Mouse (Mus musculus): ENCODE data around the gene Zdhhc19. TPM values are rescaled to one million over a fixed set of nuclear protein-coding genes. Genes with fewer than 3 reads are reported as not detected.
"Not testable (repeated sequence)": the region's sequence is repeated elsewhere in the genome, so short reads cannot be mapped to it uniquely, and the experiment has no call there.

Gene Zdhhc19
- polyA plus RNA-seq, 1 experiment from 2014 or later = not detected

DNA sequence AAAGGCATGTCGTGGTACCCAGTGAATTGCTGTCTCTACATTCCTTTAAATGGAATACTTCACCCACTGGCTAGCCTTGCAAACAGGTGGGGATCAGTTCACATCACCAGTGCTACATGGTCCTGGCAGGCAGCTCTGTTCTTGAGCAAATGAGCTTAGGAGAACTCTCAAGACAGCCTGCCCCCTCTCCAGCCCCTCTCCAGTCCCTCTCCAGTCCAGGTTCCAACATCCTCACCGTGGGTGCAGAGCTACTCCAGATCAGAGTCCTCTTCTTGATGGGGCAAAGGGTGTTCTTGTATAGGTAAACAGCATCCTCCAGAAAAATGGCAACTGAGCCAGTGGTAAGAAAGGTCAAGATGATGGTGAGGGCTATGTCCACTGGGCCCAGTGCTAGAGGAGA lies 16.6 kb upstream of the Zdhhc19 start:
- ATAC-seq (ENCODE audit: low read depth) = no peak
- Histone ChIP-seq H3K4me3 (ENCODE audit: low read depth, low read length) (no peak overlapping the region), H3K4me2 (ENCODE audit: low read depth, low read length) (no peak overlapping the region), H3K27ac (ENCODE audit: low read depth, low read length) (no peak overlapping the region), H3K4me1 (ENCODE audit: control insufficient read depth, insufficient read depth, low read length) (no peaks in the 10 kb centered on the region), H3K36me3 (ENCODE audit: control insufficient read depth, insufficient read depth, low read length) (no peaks in the 10 kb centered on the region), H3K27me3 (ENCODE audit: control insufficient read depth, insufficient read depth, low read length) (no peaks in the 10 kb centered on the region), H3K9ac (replicated peaks; ENCODE audit: low read depth, low read length) (no peak overlapping the region), H3K9me3 (ENCODE audit: control insufficient read depth, low read length) (no peaks in the 10 kb centered on the region)
- 76% methylated on average over 2 of the region's 2 CpGs for WGBS

DNA sequence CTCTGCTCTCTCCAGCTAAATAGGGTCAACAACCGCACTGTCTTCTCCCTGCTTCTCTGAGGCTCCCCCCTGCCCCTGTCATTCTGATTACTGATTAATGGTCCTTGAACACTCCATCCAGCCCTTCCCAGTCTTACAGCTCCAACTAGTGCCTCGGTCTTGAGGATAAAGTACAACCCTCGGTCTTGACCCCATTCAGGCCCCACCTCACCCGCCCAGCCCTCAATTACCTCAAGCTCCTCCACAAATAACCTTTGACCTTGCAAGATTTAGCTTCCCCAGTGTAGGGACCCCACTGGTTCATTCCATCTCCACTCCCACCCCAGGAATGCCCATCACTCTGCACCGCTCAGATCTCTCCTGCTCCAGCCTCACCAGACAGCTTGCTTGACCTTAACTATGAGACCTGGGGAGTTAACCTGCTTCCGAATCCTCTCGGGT lies 11.6 kb upstream of the Zdhhc19 start:
- Histone ChIP-seq H3K27ac (ENCODE audit: low read depth, low read length) (no peak overlapping the region), H3K4me2 (ENCODE audit: low read depth, low read length) (no peak overlapping the region), H3K4me1 (ENCODE audit: control insufficient read depth, insufficient read depth, low read length) (no peaks in the 10 kb centered on the region), H3K4me3 (ENCODE audit: low read depth, low read length) (no peak overlapping the region), H3K9me3 (ENCODE audit: control insufficient read depth, low read length) (no peaks in the 10 kb centered on the region), H3K9ac (replicated peaks; ENCODE audit: low read depth, low read length) (no peak overlapping the region), H3K27me3 (ENCODE audit: control insufficient read depth, insufficient read depth, low read length) (no peaks in the 10 kb centered on the region), H3K36me3 (ENCODE audit: control insufficient read depth, insufficient read depth, low read length) (no peaks in the 10 kb centered on the region)
- WGBS = 43% methylated on average over 7 of the region's 7 CpGs
- ATAC-seq (ENCODE audit: low read depth) = no peak

DNA sequence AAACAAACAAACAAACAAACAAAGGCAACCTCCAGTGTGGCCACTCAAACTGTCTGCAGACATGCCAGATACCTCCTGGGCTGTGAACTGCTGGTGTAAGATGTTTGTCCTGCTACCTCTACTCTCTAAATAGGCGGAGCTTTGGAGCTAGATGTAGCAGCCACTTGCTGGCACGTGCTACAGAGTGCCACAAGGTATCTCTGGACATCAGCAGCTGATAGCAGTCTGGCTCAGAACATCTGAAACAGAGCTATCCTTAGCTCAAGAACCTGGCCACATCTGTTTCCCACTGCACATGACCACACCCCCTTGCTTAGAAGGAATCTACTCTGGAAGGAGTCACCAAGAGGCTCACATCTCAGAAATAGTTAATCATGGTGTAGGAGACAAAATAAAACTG lies 10.9 kb upstream of the Zdhhc19 start:
- H3K4me2 ChIP-seq (ENCODE audit: low read depth, low read length) = no peak overlapping the region
- no peaks in the 10 kb centered on the region for H3K27me3 ChIP-seq (ENCODE audit: control insufficient read depth, insufficient read depth, low read length)
- ATAC-seq (ENCODE audit: low read depth) = no peak
- no peak overlapping the region for H3K27ac ChIP-seq (ENCODE audit: low read depth, low read length)
- no peak overlapping the region for H3K4me3 ChIP-seq (ENCODE audit: low read depth, low read length)
- WGBS = 84% methylated on average over 2 of the region's 2 CpGs
- H3K9ac ChIP-seq (replicated peaks; ENCODE audit: low read depth, low read length) = no peak overlapping the region
- H3K36me3 ChIP-seq (ENCODE audit: control insufficient read depth, insufficient read depth, low read length) = no peaks in the 10 kb centered on the region
- no peaks in the 10 kb centered on the region for H3K9me3 ChIP-seq (ENCODE audit: control insufficient read depth, low read length)
- no peaks in the 10 kb centered on the region for H3K4me1 ChIP-seq (ENCODE audit: control insufficient read depth, insufficient read depth, low read length)

DNA sequence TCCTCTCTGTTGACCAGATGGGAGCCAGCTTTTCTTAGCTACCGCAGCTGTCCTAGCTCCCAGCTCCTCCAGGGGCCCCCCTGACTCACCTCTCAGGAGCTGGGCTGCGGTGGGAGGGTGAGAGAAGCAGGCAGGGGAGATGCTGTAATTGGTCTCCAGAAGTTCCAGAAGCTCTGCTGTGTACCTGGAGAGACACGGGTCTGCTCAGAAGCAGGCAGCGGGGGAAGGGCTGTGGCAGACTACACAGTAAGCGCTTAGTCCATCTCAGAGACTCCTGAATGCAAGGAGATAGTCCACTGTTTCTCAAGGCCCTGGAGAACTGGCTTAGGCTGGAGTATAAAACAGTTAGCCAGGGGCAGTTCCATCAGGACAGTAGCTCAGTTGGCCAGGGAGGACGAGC lies 10.0 kb upstream of the Zdhhc19 start:
- ATAC-seq (ENCODE audit: low read depth) = no peak
- Histone ChIP-seq H3K4me2 (ENCODE audit: low read depth, low read length) (no peak overlapping the region), H3K4me3 (ENCODE audit: low read depth, low read length) (no peak overlapping the region), H3K27me3 (ENCODE audit: control insufficient read depth, insufficient read depth, low read length) (no peaks in the 10 kb centered on the region), H3K36me3 (ENCODE audit: control insufficient read depth, insufficient read depth, low read length) (no peaks in the 10 kb centered on the region), H3K9me3 (ENCODE audit: control insufficient read depth, low read length) (no peaks in the 10 kb centered on the region), H3K9ac (replicated peaks; ENCODE audit: low read depth, low read length) (no peak overlapping the region), H3K4me1 (ENCODE audit: control insufficient read depth, insufficient read depth, low read length) (no peaks in the 10 kb centered on the region), H3K27ac (ENCODE audit: low read depth, low read length) (no peak overlapping the region)
- 86% methylated on average over 6 of the region's 6 CpGs for WGBS

DNA sequence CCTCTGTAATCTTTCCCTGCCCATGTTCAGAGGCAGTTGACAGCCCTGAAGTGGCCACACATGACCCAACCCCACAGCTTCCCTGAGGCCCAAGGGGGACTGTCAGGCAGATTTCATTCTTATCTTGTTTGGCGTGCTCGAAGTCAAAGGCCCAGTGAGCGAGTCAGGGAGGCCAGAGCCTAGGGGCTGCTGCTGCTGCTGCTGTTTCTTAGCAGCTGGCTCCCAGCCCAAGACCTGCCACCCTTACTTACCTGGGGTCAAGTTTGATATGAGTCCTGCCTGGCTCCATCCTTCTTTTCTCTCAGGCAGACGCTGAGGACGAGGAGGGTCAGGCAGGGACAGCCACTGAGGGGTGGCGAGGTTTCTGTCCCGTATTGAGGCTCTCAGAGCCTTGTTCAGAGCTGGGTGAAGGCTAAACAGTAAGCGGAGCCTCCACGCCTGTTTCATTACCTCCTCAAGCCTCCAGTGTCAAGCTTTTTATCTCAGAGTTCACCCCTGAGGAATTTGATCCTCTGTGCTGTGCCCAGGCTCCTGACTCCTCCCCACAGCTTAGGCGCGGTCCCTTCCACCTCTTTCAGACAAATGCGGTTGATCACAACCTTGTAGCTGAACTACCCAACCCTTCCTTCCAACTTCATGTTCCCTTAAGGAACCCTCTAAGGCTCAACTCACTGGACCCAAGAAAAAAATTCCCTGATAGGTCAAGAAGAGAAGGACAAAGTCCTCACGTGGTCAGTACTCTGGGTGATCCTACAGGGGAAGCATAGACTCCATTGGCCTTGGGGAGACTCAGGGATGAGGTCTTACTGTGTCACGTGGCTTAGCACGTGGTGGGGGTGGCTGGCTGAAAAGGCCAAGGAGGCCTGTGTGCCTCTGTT lies 8.6 kb upstream of the Zdhhc19 start, which contains the start of gene Slc51a:
Gene Slc51a (minus strand): TSS at position 646 of the 878 bp plus-strand sequence.
- H3K27me3 ChIP-seq (ENCODE audit: control insufficient read depth, insufficient read depth, low read length) = no peaks in the 10 kb centered on the region
- ATAC-seq (ENCODE audit: low read depth) = no peak
- no peak within 1 kb of the TSS for H3K27ac ChIP-seq (ENCODE audit: low read depth, low read length)
- no peak within 1 kb of the TSS for H3K9ac ChIP-seq (replicated peaks; ENCODE audit: low read depth, low read length)
- no peak within 1 kb of the TSS for H3K4me2 ChIP-seq (ENCODE audit: low read depth, low read length)
- H3K9me3 ChIP-seq (ENCODE audit: control insufficient read depth, low read length) = no peaks in the 10 kb centered on the region
- 70% methylated on average over 15 of the region's 15 CpGs for WGBS
- no peaks in the 10 kb centered on the region for H3K4me1 ChIP-seq (ENCODE audit: control insufficient read depth, insufficient read depth, low read length)
- H3K4me3 ChIP-seq (ENCODE audit: low read depth, low read length) = no peak within 1 kb of the TSS
- no peaks in the 10 kb centered on the region for H3K36me3 ChIP-seq (ENCODE audit: control insufficient read depth, insufficient read depth, low read length)

DNA sequence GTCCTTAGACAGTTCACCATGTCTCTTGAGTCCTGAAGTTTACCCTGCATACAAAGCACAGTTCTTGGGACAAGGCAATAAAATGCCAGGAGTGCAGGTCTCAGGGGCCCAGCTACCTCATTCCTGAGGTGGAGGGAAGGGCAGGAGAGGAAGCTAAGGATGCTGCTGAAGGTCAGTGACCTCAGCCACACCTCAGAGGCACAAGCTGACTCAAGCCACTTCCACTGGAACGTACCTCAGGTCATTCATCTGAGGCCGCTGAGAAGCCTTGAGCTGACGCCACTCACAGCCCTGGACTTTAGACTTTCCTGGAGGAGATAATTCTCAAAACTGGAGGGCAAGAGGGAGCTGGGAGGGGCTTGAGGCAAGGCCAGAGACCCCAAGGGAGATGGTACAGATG lies 7.1 kb upstream of the Zdhhc19 start:
- no peaks in the 10 kb centered on the region for H3K36me3 ChIP-seq (ENCODE audit: control insufficient read depth, insufficient read depth, low read length)
- no peaks in the 10 kb centered on the region for H3K4me1 ChIP-seq (ENCODE audit: control insufficient read depth, insufficient read depth, low read length)
- H3K4me2 ChIP-seq (ENCODE audit: low read depth, low read length) = no peak overlapping the region
- H3K4me3 ChIP-seq (ENCODE audit: low read depth, low read length) = no peak overlapping the region
- H3K27me3 ChIP-seq (ENCODE audit: control insufficient read depth, insufficient read depth, low read length) = no peaks in the 10 kb centered on the region
- WGBS = 93% methylated on average over 3 of the region's 3 CpGs
- H3K9me3 ChIP-seq (ENCODE audit: control insufficient read depth, low read length) = no peaks in the 10 kb centered on the region
- ATAC-seq (ENCODE audit: low read depth) = no peak
- H3K27ac ChIP-seq (ENCODE audit: low read depth, low read length) = no peak overlapping the region
- no peak overlapping the region for H3K9ac ChIP-seq (replicated peaks; ENCODE audit: low read depth, low read length)

DNA sequence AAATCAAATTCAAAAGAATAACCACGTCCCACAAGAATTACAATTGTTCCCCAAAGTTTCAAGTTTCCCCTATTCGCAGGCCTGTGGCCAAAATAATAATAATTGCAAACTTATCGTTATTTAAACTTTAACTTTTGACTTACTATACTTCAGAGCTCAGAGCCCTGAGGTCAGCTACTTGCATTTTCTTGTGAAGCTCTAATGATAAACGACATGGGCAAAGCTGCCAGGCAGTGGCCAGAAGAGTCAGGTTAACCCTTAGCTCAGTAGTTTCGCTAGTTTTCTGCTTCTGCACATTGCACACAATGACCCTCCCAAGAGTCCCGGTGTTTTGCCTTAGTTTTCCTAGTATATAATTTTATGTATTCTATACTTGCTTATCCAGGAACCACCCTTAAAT lies 1.7 kb upstream of the Zdhhc19 start:
- not testable (repeated sequence) for H3K36me3 ChIP-seq (ENCODE audit: control insufficient read depth, insufficient read depth, low read length); H3K4me2 ChIP-seq (ENCODE audit: low read depth, low read length); H3K9me3 ChIP-seq (ENCODE audit: control insufficient read depth, low read length); H3K27ac ChIP-seq (ENCODE audit: low read depth, low read length); H3K4me3 ChIP-seq (ENCODE audit: low read depth, low read length); H3K27me3 ChIP-seq (ENCODE audit: control insufficient read depth, insufficient read depth, low read length); H3K9ac ChIP-seq (replicated peaks; ENCODE audit: low read depth, low read length); ATAC-seq (ENCODE audit: low read depth); H3K4me1 ChIP-seq (ENCODE audit: control insufficient read depth, insufficient read depth, low read length)
- 80% methylated on average over 6 of the region's 6 CpGs for WGBS

DNA sequence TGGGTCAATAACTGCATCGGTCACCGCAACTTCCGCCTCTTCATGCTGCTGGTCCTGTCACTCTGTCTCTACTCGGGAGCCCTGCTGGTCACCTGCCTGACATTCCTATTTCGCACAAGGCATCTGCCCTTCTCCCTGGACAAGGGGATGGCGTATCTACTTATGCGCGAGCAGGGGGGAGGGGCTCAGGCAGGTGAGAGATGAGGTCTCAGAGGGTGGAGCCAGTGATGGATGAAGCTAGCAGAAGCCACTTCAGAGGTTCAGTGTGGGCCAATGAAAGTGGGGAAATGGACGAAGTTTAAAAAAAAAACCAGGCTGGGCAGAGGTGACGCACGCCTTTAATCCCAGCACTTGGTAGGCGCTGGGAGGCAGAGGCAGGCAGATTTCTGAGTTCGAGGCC lies 2.9 kb downstream of the Zdhhc19 start:
- Histone ChIP-seq H3K4me3 (ENCODE audit: low read depth, low read length) (no peak overlapping the region), H3K9me3 (ENCODE audit: control insufficient read depth, low read length) (no peaks in the 10 kb centered on the region), H3K4me1 (ENCODE audit: control insufficient read depth, insufficient read depth, low read length) (0 out of 2 replicates have a peak, but pooled peaks cover 2% of the 10 kb centered on the region), H3K27me3 (ENCODE audit: control insufficient read depth, insufficient read depth, low read length) (no peaks in the 10 kb centered on the region), H3K9ac (replicated peaks; ENCODE audit: low read depth, low read length) (no peak overlapping the region), H3K36me3 (ENCODE audit: control insufficient read depth, insufficient read depth, low read length) (no peaks in the 10 kb centered on the region), H3K4me2 (ENCODE audit: low read depth, low read length) (peak overlapping the region; percentile 52), H3K27ac (ENCODE audit: low read depth, low read length) (no peak overlapping the region)
- 0 out of 2 replicates have a peak, but pooled peaks have one; percentile 1 for ATAC-seq (ENCODE audit: low read depth)
- WGBS = 69% methylated on average over 13 of the region's 13 CpGs

DNA sequence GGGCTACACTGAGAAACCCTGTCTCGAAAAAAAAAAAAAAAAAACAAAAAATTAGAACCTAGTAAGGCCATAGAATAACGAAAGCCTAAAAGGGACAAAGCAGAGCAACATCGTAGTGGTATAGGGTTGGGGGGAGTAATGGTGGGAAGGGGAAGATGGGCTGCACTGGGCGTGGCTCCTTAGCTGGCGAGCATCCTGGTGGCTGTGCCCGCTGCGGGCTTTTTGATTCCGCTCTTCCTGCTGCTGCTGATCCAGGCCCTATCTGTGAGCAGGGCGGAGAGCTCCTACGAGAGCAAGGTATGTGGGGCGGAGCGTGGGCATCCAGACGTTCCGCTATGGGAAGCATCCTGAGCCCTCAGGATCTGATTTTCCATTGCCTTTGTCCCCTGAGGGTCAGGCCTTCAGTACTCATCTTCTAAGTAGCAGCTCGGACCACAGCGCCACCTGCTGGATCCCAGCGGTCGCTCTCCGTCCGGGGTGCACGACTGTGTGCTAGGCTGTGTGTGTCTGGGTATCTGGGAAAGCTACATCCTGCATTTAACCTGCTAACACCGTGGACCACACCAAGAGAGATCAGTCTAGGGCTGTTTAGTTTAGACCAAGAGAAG lies 3.5 kb downstream of the Zdhhc19 start:
- no peaks in the 10 kb centered on the region for H3K36me3 ChIP-seq (ENCODE audit: control insufficient read depth, insufficient read depth, low read length)
- H3K4me1 ChIP-seq (ENCODE audit: control insufficient read depth, insufficient read depth, low read length) = 0 out of 2 replicates have a peak, but pooled peaks cover 2% of the 10 kb centered on the region
- peak overlapping the region; percentile 47 for H3K9ac ChIP-seq (replicated peaks; ENCODE audit: low read depth, low read length)
- WGBS = 7% methylated on average over 22 of the region's 22 CpGs
- H3K9me3 ChIP-seq (ENCODE audit: control insufficient read depth, low read length) = no peaks in the 10 kb centered on the region
- H3K4me3 ChIP-seq (ENCODE audit: low read depth, low read length) = peak overlapping the region; percentile 29
- peak overlapping the region; percentile 52 for H3K4me2 ChIP-seq (ENCODE audit: low read depth, low read length)
- no peak overlapping the region for H3K27ac ChIP-seq (ENCODE audit: low read depth, low read length)
- H3K27me3 ChIP-seq (ENCODE audit: control insufficient read depth, insufficient read depth, low read length) = no peaks in the 10 kb centered on the region
- peak; percentile 98 for ATAC-seq (ENCODE audit: low read depth)

Data from neural tube, embryonic 14.5 days (tissue).